Mouse (Mus musculus) midbrain, embryonic 12.5 days (tissue): Measurements from ENCODE around the gene Atg9a. TPM values are rescaled to one million over a fixed set of nuclear protein-coding genes. Genes with fewer than 3 reads are reported as not detected.

ENCODE experiments used
- microRNA-seq: library from miRNA; unstranded; fragments of <30 nt; microRNA quantifications from one replicate; pipeline ENCODE4, GENCODE M21; 2017
- polyA plus RNA-seq: library from polyadenylated mRNA; unstranded; fragments of >200 nt; fragmentation: Nextera tagmentation; extraction: Ambion mirVana; gene quantifications from 2 replicates; pipeline ENCODE4 v1.2.1, GENCODE M21; 2016

Atg9a gene
- polyA plus RNA-seq, 1 experiment from 2014 or later, result 35.5 TPM

Small RNA genes within 50 kb of the gene (microRNA-seq; reads per million reads assigned to microRNA genes)
- not detected for gene Gm27943

Other genes with a start within 250 kb of the Atg9a start
- 0.14 and 0.23 TPM in 2 replicates for gene Ihh, start 240.5 kb downstream of the Atg9a start, polyA plus RNA-seq
- gene Nhej1, start 67.0 kb downstream of the Atg9a start, polyA plus RNA-seq, result 11.7 and 13.0 TPM in 2 replicates
- 0.11 TPM in 1 of 2 replicates, not detected in the other for gene Slc23a3, start 58.3 kb downstream of the Atg9a start, polyA plus RNA-seq
- 64.3 and 69.4 TPM in 2 replicates for gene Cnppd1, start 49.5 kb downstream of the Atg9a start, polyA plus RNA-seq
- 81.3 and 86.6 TPM in 2 replicates for gene Retreg2, start 49.4 kb downstream of the Atg9a start, polyA plus RNA-seq
- gene Zfand2b, start 23.6 kb downstream of the Atg9a start, polyA plus RNA-seq, result 34.1 and 36.8 TPM in 2 replicates
- 32.0 and 32.6 TPM in 2 replicates for gene Abcb6, start 11.8 kb downstream of the Atg9a start, polyA plus RNA-seq
- gene Ankzf1, start within 50 bp of the Atg9a start, polyA plus RNA-seq, result 22.6 and 23.4 TPM in 2 replicates
- gene Glb1l, start 18.6 kb upstream of the Atg9a start, polyA plus RNA-seq, result 23.2 and 25.7 TPM in 2 replicates
- gene Stk16, start 18.6 kb upstream of the Atg9a start, polyA plus RNA-seq, result 124 and 135 TPM in 2 replicates
- 5.9 and 7.6 TPM in 2 replicates for gene Tuba4a, start 27.7 kb upstream of the Atg9a start, polyA plus RNA-seq
- not detected in 2 replicates for gene A630095N17Rik, start 39.9 kb upstream of the Atg9a start, polyA plus RNA-seq
- gene Dnajb2, start 44.2 kb upstream of the Atg9a start, polyA plus RNA-seq, result 45.6 and 46.0 TPM in 2 replicates
- gene Ptprn, start 72.3 kb upstream of the Atg9a start, polyA plus RNA-seq, result 9.3 and 12.1 TPM in 2 replicates
- gene Resp18, start 86.2 kb upstream of the Atg9a start, polyA plus RNA-seq, result 37.5 and 46.2 TPM in 2 replicates
- gene Dnpep, start 125.8 kb upstream of the Atg9a start, polyA plus RNA-seq, result 154 and 176 TPM in 2 replicates
- gene Des, start 168.1 kb upstream of the Atg9a start, polyA plus RNA-seq, result 0.93 and 1.2 TPM in 2 replicates
- 12.9 and 14.5 TPM in 2 replicates for gene Speg, start 183.1 kb upstream of the Atg9a start, polyA plus RNA-seq
- 59.7 and 69.4 TPM in 2 replicates for gene Gmppa, start 243.7 kb upstream of the Atg9a start, polyA plus RNA-seq